In genomic region chr4:138480962-138481361, GRCm38 (mm10) we compare ENCODE assay signal across 10 mouse cellular contexts.
"Had no signal": no experiment of that assay in that cellular context is flagged by ENCODE, and none has a peak within 500 bp of the region (broad histone marks: within the 10 kb centered on the region; RNA-seq: fewer than 3 reads in every experiment).

No protein-coding gene starts in this region.

- H3K9me3 ChIP-seq: hindbrain, embryonic 15.5 days; limb, embryonic 15.5 days; liver, embryonic 12.5 days; neural tube, embryonic 15.5 days had no signal

- ATAC-seq: intestine, embryonic 16.5 days; liver, embryonic 12.5 days had no signal

- H3K27me3 ChIP-seq: hindbrain, embryonic 15.5 days; neural tube, embryonic 15.5 days had no signal

- H3K4me2 ChIP-seq: hindbrain, embryonic 15.5 days; limb, embryonic 15.5 days; liver, embryonic 12.5 days; neural tube, embryonic 15.5 days had no signal

- H3K4me3 ChIP-seq: hindbrain, embryonic 15.5 days; limb, embryonic 15.5 days; liver, embryonic 12.5 days; myocyte; neural tube, embryonic 15.5 days had no signal

- H3K36me3 ChIP-seq: hindbrain, embryonic 15.5 days; limb, embryonic 15.5 days; liver, embryonic 12.5 days; neural tube, embryonic 15.5 days had no signal

- H3K27ac ChIP-seq: hindbrain, embryonic 15.5 days; limb, embryonic 15.5 days; liver, embryonic 12.5 days; neural tube, embryonic 15.5 days; stomach, postnatal 0 days had no signal

- H3K4me1 ChIP-seq: hindbrain, embryonic 15.5 days; limb, embryonic 15.5 days; liver, embryonic 12.5 days had no signal

- H3K9ac ChIP-seq: hindbrain, embryonic 15.5 days; limb, embryonic 15.5 days; liver, embryonic 12.5 days; neural tube, embryonic 15.5 days had no signal

- DNase-seq: kidney, postnatal 14 days; midbrain, embryonic 14.5 days; thymus, postnatal 4 days had no signal
